Mouse (Mus musculus): ENCODE results near the gene Neurod1.

Neurod1 gene

DNA sequence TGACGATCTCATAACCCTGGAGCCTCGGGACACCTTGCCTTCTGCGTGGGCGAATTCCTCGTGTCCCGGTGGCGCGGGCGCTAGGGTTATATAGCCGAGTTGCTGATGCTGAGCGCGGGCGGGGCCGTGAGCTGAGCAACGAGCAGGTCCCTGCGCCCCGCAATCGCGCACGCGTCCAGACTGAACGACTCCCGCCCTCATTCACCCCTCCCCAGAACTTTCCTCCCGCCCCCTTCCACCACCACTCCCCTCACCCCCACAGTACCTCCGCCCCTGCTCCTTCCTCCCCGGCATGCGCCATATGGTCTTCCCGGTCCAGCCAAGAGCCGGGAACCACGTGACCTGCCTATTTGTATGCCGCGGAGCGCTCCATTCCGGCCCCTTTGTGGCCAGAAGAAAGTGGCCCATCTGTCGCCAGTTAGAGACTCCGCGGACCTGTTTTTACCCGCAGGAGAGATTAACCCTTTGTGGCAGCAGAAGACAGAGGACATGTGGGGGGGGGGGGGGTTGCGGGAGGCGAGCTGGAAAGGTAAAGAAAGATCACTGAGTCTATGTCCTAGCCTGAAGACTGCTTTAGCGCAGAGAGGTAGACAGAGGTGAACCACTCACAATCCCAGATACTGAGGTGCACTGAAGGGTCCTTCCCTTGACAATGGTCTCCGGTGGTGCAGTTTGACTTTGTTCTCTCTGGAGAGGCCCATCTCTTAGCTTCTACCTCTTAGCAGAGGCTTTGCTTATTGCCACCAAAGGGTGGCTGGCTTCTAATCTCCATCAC, at the start of gene Neurod1, which contains the start of gene Cerkl:
Gene Neurod1, minus strand, starts transcription at position 177 of the 775 bp plus-strand sequence.
Gene Cerkl, minus strand, starts transcription at position 211 of the 775 bp plus-strand sequence.
- in situ Hi-C loops (cut with MseI, MboI): no loop called here

DNA sequence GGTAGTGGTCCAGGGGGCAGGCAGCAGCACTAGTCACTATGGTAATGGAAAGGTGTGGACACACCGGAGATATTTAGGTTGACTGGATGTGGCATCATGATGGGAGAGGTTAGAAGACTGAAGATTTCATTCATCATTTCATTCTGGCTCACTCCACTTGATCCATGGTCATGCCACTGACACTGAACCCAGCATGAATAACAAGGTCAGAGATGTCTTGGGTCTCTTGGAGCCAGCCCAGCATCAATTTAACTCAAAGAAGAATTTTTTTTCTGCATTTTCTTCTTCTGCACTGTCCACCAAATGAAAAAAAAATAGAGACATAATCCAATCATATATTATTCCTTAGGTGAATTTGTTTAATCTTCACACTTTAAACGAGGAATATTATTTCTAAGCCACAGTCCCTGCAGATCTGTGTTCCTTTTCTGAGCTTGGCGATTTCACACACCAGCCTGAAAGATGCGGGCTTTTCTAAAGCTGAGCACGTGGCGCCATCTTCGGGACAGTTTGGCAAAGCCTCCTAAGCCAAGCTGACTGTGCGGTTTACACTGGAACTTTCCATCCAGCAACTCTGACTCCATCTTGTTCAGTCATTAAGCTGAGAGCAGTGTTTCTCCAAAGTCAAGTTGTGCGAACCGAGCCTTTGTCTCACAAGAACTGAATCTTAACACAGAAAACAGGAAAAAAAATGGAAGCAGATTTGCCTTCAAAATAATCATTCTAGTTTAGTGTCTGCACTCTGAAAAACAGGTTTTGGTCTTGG, 42.6 kb upstream of the Neurod1 start:
- in situ Hi-C loops (cut with MseI, MboI): loop anchor here (5.0 to 25.0 kb wide), 3 partner anchors 124 to 537 kb away; no protein-coding TSS in a partner anchor

DNA sequence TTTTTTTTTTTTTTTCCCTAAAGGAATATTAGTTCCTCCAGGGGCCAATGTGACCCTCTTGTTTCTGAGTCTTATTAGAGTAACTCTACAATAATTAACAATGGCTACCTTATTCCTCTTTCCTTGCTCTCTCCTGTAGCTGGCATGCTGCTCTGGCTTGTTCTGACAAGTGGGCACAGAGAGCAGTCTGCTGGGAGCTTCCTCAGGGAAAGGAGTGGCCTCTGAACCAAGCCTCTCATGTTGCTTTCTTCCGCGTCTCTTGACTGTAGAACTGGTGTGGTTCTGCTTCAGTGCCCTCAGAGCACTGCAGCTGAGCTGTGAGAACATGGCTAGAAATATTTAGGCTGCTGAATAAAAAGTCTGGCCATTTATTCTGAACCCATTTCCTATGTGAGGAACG, 28.6 kb upstream of the Neurod1 start:
- in situ Hi-C loops (cut with MseI, MboI): loop anchor here (25.0 kb wide), 1 partner anchor 523 kb away; no protein-coding TSS in a partner anchor

DNA sequence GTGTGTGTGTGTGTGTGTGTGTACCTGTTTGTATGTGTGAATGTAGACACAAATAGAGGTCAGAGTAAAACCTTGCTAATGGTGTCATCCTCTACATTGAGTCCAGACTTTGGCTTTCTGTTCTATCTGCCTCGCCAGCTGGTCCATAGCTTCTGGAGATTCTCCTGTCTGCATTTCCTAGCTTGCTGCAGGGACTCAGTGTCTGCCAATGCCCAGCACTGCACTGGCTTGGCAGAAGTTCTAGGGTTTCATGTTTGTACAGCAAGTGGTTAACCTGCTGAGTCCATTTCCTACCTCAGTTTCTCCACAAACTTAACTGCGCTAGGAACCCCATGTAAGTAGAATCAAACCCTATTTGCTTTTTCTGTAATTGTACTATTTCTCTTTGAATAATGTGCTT, 26.0 kb upstream of the Neurod1 start:
- in situ Hi-C loops (cut with MseI, MboI): loop anchor here (25.0 kb wide), 1 partner anchor 520 kb away; no protein-coding TSS in a partner anchor

GRCm38 (mm10) chr2:79462411-79462810, 5.9 kb upstream of the Neurod1 start:
- in situ Hi-C loops (cut with MseI, MboI): no loop called here

DNA sequence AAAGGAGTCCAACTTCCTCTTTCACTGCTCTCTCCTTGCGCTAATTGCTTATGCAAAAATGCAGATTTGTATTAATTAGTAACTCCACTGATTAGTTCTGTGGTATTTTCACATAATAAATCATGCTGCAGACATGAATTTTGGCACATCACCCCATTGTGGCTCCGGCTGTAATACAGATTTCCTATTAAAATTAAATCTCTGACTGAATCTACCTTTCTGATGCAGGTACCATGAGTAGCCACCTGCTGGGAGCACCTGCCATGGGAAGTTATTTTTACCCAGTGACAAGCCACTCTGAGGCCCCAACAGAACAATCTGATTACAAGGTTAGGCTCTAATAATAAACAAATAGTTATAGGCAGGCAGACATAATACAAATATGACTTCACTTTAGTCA, 5.3 kb upstream of the Neurod1 start:
- in situ Hi-C loops (cut with MseI, MboI): no loop called here

DNA sequence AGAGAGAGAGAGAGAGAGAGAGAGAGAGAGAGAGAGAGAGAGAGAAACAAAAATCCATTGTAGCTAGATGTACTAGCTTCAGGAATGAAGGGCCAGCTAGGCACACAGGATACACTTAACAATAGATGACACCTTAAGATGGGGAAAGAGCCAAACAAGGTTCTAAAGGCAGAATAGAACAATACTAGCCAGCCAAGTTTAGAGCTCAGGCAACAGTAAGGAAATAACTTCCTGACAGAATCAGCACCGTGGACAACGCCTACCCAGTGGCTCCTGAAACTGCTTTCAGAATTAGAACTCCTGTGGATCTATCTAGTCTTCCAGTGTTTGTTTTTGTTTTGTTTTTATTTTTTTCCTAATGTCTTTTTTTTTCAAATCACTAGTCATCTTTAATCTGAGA, 4.0 kb upstream of the Neurod1 start:
- in situ Hi-C loops (cut with MseI, MboI): no loop called here

DNA sequence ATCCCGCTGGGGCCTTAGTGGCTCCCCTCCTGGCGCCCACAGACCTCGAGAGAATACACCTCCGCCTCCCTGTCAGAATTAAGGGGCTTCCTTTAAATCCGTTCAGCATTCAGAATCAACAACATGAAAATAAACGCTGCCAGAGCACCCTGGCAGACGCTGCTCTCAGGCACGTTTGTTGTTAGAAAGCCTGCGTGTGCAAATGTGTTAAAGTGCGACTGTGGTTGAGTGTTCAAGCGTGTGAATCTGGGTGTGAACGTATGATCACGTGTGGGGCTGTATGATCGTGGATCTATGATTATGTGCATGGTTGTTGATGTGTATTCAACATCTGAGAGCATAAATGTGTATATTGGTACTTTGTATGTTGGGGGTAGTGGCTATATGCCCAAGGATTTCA, 3.6 kb upstream of the Neurod1 start:
- in situ Hi-C loops (cut with MseI, MboI): no loop called here

GRCm38 (mm10) chr2:79459061-79460045, 2.8 kb upstream of the Neurod1 start:
- in situ Hi-C loops (cut with MseI, MboI): no loop called here

DNA sequence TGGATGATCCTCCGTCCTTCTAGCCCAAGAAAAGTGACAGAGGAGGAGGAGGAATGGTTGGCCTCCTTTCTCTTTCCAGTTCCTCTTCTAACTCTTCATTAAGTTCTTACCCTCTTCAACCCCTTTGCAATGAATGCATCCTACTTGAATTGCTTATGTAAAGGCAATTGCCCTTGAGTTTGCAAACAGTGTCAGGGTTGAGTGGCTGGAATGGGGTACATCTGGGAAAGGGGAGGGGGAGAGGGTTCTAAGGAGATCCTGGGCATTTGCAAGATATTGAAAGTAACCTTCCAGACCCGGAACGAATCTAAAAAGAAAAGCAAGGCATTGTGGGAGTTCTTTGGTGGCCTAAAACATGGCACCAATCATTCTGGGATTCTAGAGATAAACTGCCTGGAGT, 1.4 kb upstream of the Neurod1 start:
- in situ Hi-C loops (cut with MseI, MboI): no loop called here

- in situ Hi-C loops (cut with MseI, MboI): no loop called here
Observed at GRCm38 (mm10) chr2:79457434-79457833, 883 bp upstream of the Neurod1 start.

- in situ Hi-C loops (cut with MseI, MboI): no loop called here
Observed at GRCm38 (mm10) chr2:79455646-79456045, 905 bp downstream of the Neurod1 start.

DNA sequence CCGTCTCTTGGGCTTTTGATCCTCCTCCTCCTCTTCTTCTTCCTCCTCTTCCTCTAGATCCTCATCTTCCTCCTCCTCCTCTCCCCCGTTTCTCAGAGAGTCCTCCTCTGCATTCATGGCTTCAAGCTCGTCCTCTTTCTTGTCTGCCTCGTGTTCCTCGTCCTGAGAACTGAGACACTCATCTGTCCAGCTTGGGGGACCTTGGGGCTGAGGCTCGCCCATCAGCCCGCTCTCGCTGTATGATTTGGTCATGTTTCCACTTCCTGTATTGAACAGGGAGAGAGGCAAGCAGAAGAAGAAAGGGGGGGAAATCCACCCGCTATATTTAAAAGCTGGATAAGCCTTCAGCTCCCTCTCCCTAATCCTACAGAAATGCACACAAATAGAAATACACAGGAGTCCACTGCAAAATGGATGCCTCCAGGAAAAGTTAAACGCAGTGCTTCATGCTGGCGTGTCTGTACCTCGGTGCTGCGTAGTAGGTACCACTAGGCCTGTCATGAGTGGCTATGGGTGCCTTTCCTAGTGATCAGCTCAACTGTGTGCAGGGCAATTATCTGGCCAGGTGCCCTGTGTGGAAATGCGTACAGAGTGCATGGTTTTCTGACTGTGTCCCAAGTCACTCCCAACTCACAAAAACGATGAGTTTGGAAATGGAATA, 1.6 kb downstream of the Neurod1 start:
- in situ Hi-C loops (cut with MseI, MboI): no loop called here

DNA sequence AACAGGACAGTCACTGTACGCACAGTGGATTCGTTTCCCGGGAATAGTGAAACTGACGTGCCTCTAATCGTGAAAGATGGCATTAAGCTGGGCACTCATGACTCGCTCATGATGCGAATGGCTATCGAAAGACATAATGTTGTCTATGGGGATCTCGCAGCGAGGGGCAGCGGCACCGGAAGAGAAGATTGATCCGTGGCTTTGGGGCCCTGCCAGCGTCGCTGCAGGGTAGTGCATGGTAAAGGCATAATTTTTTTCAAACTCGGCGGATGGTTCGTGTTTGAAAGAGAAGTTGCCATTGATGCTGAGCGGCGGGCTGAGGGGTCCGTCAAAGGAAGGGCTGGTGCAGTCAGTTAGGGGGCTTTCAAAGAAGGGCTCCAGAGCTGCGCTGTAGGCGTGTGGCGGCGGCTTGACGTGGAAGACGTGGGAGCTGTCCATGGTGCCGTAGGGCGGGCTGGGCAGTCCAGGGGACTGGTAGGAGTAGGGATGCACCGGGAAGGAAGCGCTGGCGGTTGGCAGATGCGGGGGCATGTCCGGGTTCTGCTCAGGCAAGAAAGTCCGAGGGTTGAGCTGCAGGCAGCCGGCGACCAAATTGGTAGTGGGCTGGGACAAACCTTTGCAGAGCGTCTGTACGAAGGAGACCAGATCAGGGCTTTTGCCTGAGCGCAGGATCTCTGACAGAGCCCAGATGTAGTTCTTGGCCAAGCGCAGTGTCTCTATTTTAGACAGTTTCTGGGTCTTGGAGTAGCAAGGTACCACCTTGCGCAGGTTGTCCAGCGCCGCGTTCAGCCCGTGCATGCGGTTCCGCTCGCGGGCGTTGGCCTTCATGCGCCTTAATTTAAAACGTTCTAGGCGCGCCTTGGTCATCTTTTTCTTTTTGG, 2.4 kb downstream of the Neurod1 start:
- in situ Hi-C loops (cut with MseI, MboI): no loop called here

GRCm38 (mm10) chr2:79451438-79451837, 5.1 kb downstream of the Neurod1 start:
- in situ Hi-C loops (cut with MseI, MboI): no loop called here

- in situ Hi-C loops (cut with MseI, MboI): no loop called here
Observed at GRCm38 (mm10) chr2:79450684-79451394, 5.7 kb downstream of the Neurod1 start.

GRCm38 (mm10) chr2:79449371-79449770, 7.2 kb downstream of the Neurod1 start:
- in situ Hi-C loops (cut with MseI, MboI): no loop called here

GRCm38 (mm10) chr2:79447198-79447597, 9.4 kb downstream of the Neurod1 start:
- in situ Hi-C loops (cut with MseI, MboI): no loop called here
